8 mouse cellular contexts compared by ENCODE assay signal in genomic region chrX:168674407-168674962, GRCm38 (mm10). TPM values are rescaled to one million over a fixed set of nuclear protein-coding genes. Genes with fewer than 3 reads are reported as not detected.
DNase-seq lines count a peak whose midpoint lies in the region; ATAC-seq and TF ChIP-seq lines count a peak whose summit lies in the region.

No protein-coding gene starts in this region.

- TF ChIP-seq POLR2A in heart, adult 2 months (IDR thresholded peaks at IDR 0.05; ENCODE audit: insufficient read depth, low read depth, low read length): no peak
- no peak for TF ChIP-seq POLR2A in limb, embryonic 14.5 days (IDR thresholded peaks at IDR 0.05; ENCODE audit: borderline replicate concordance, extremely low read depth, insufficient read depth, insufficient read length)

- no peaks in the 10 kb centered on the region for H3K27me3 ChIP-seq in heart, adult 2 months (ENCODE audit: control insufficient read depth, insufficient read depth, low read length)
- peaks cover 11% of the 10 kb centered on the region; the same call in 1 of the 2 replicates for H3K27me3 ChIP-seq in E14TG2a.4 (ENCODE audit: insufficient read depth, low read length)
- H3K27me3 ChIP-seq in forebrain, embryonic 14.5 days (replicated peaks; ENCODE audit: control insufficient read depth, insufficient read depth, low read length): no peaks in the 10 kb centered on the region
- no peaks in the 10 kb centered on the region; the same call in 1 of the 2 replicates for H3K27me3 ChIP-seq in limb, embryonic 14.5 days (ENCODE audit: control insufficient read depth, insufficient read depth, low read length)
- no peaks in the 10 kb centered on the region for H3K27me3 ChIP-seq in stomach, embryonic 16.5 days (ENCODE audit: control insufficient read depth, insufficient read depth, low read length)

- H3K9ac ChIP-seq in heart, adult 2 months (ENCODE audit: low read depth, low read length): peak overlapping the region; percentile 85
- peak overlapping the region; percentile 69 for H3K9ac ChIP-seq in forebrain, embryonic 14.5 days (ENCODE audit: low read length)
- H3K9ac ChIP-seq in limb, embryonic 14.5 days (ENCODE audit: low read depth, low read length, severe bottlenecking): peak overlapping the region; percentile 61
- peak overlapping the region; percentile 79 for H3K9ac ChIP-seq in stomach, embryonic 16.5 days (ENCODE audit: low read length)

- intact Hi-C loops in heart, adult 2 months (cut with DNase I): no loop called here

- peak overlapping the region; percentile 66 for H3K4me2 ChIP-seq in forebrain, embryonic 14.5 days (ENCODE audit: low read length)
- H3K4me2 ChIP-seq in limb, embryonic 14.5 days (replicated peaks; ENCODE audit: low read depth, low read length, severe bottlenecking): peak overlapping the region; percentile 73
- H3K4me2 ChIP-seq in stomach, embryonic 16.5 days (ENCODE audit: low read depth, low read length): peak overlapping the region; percentile 68

- H3K4me3 ChIP-seq in heart, adult 2 months: peak overlapping the region; percentile 72
- peak overlapping the region; percentile 77 for H3K4me3 ChIP-seq in E14TG2a.4 (replicated peaks; ENCODE audit: low read length)
- H3K4me3 ChIP-seq in forebrain, embryonic 14.5 days (ENCODE audit: low read depth, low read length): peak overlapping the region; percentile 48
- peak overlapping the region; percentile 54 for H3K4me3 ChIP-seq in limb, embryonic 14.5 days (replicated peaks; ENCODE audit: low read length)
- H3K4me3 ChIP-seq in stomach, embryonic 16.5 days (replicated peaks; ENCODE audit: low read length): peak overlapping the region; percentile 61

- H3K4me1 ChIP-seq in heart, adult 2 months (ENCODE audit: control insufficient read depth, insufficient read depth, low read length): no peaks in the 10 kb centered on the region
- H3K4me1 ChIP-seq in E14TG2a.4 (replicated peaks; ENCODE audit: low read depth, low read length): 0 out of 2 replicates have a peak, but pooled peaks cover 2% of the 10 kb centered on the region
- no peaks in the 10 kb centered on the region for H3K4me1 ChIP-seq in forebrain, embryonic 14.5 days (ENCODE audit: control insufficient read depth, insufficient read depth, low read length)
- H3K4me1 ChIP-seq in limb, embryonic 14.5 days (ENCODE audit: control insufficient read depth, insufficient read depth, low read length): no peaks in the 10 kb centered on the region
- H3K4me1 ChIP-seq in stomach, embryonic 16.5 days (ENCODE audit: control insufficient read depth, insufficient read depth, low read length): 0 out of 2 replicates have a peak, but pooled peaks cover 3% of the 10 kb centered on the region

- H3K27ac ChIP-seq in heart, adult 2 months: peak overlapping the region; percentile 92
- peak overlapping the region; percentile 88; the same call in 1 of the 2 replicates for H3K27ac ChIP-seq in forebrain, embryonic 14.5 days (ENCODE audit: low read depth, low read length)
- peak overlapping the region; percentile 85 for H3K27ac ChIP-seq in limb, embryonic 14.5 days (replicated peaks; ENCODE audit: low read depth, low read length)
- peak overlapping the region; percentile 97 for H3K27ac ChIP-seq in stomach, embryonic 16.5 days (ENCODE audit: low read length)

- H3K79me2 ChIP-seq in heart, adult 2 months (replicated peaks; ENCODE audit: control insufficient read depth, insufficient read depth, low read length): no peaks in the 10 kb centered on the region; the same call in 1 of the 2 replicates

- TF ChIP-seq CTCF in heart, adult 2 months (IDR thresholded peaks at IDR 0.05): no peak
- no peak for TF ChIP-seq CTCF in E14TG2a.4 (conservative IDR thresholded peaks at IDR 0.05; ENCODE audit: low read length)

- WGBS in heart, adult 2 months: 18% methylated on average over 10 of the region's 10 CpGs
- WGBS in forebrain, embryonic 14.5 days: 49% methylated on average over 10 of the region's 10 CpGs
- 26% methylated on average over 10 of the region's 10 CpGs for WGBS in limb, embryonic 14.5 days
- 20% methylated on average over 10 of the region's 10 CpGs for WGBS in stomach, embryonic 16.5 days

- H3K9me3 ChIP-seq in E14TG2a.4 (ENCODE audit: low read length): no peaks in the 10 kb centered on the region
- H3K9me3 ChIP-seq in forebrain, embryonic 14.5 days (replicated peaks; ENCODE audit: control insufficient read depth, low read length): no peaks in the 10 kb centered on the region
- no peaks in the 10 kb centered on the region for H3K9me3 ChIP-seq in limb, embryonic 14.5 days (ENCODE audit: control insufficient read depth, low read length)
- H3K9me3 ChIP-seq in stomach, embryonic 16.5 days (replicated peaks; ENCODE audit: control insufficient read depth, low read length): no peaks in the 10 kb centered on the region

- ATAC-seq in forebrain, embryonic 14.5 days: no peak
- 0 out of 2 replicates have a peak, but pooled peaks have one; percentile 2 for ATAC-seq in limb, embryonic 14.5 days (ENCODE audit: low FRiP score, low read depth)
- no peak; the same call in 1 of the 2 replicates for ATAC-seq in stomach, embryonic 16.5 days (ENCODE audit: insufficient read depth, low FRiP score)
- no peak for ATAC-seq in megakaryocyte-erythroid progenitor cell, adult 5-6 weeks (replicated peaks; ENCODE audit: low FRiP score, low TSS enrichment, poor library complexity, severe bottlenecking)

- no peak for DNase-seq in heart, adult 2 months
- no peak for DNase-seq in heart, adult 11 months
- peak; percentile 20 for DNase-seq in forebrain, embryonic 14.5 days (ENCODE audit: low spot score)
- peak; percentile 5 for DNase-seq in limb, embryonic 14.5 days (ENCODE audit: low spot score)
- DNase-seq in yolk sac, embryonic 10.5 days (ENCODE audit: low spot score): no peak

- no peaks in the 10 kb centered on the region for H3K36me3 ChIP-seq in heart, adult 2 months (ENCODE audit: control insufficient read depth, insufficient read depth, low read length)
- H3K36me3 ChIP-seq in E14TG2a.4 (ENCODE audit: insufficient read depth, low read length): peaks cover 8% of the 10 kb centered on the region
- H3K36me3 ChIP-seq in forebrain, embryonic 14.5 days (ENCODE audit: control insufficient read depth, insufficient read depth, low read length): no peaks in the 10 kb centered on the region
- no peaks in the 10 kb centered on the region for H3K36me3 ChIP-seq in limb, embryonic 14.5 days (ENCODE audit: control insufficient read depth, insufficient read depth, low read length)
- H3K36me3 ChIP-seq in stomach, embryonic 16.5 days (ENCODE audit: control insufficient read depth, insufficient read depth, low read length): no peaks in the 10 kb centered on the region

- TF ChIP-seq EP300 in heart, adult 2 months (IDR thresholded peaks at IDR 0.05; ENCODE audit: insufficient read depth, low read depth, low read length): no peak

RNA-seq across cellular contexts. Expression of gene Msl3, which starts 0.8 kb away (rescaled TPM):
- 10 to 100 TPM; 43.2 to 56.0 TPM for total RNA-seq in heart, adult 2 months (2021)
- polyA plus RNA-seq in heart, adult 2 months (2012; rRNA removed): 23.0 and 38.6 TPM in 2 replicates
- polyA plus RNA-seq in forebrain, embryonic 14.5 days (2014; fragmentation: Nextera tagmentation; extraction: Ambion mirVana): 26.8 and 28.4 TPM in 2 replicates
- 34.3 and 38.4 TPM in 2 replicates for polyA plus RNA-seq in limb, embryonic 14.5 days (2012; rRNA removed)
- polyA plus RNA-seq in limb, embryonic 14.5 days (2014; fragmentation: Nextera tagmentation; extraction: Ambion mirVana): 40.7 and 40.9 TPM in 2 replicates
- polyA plus RNA-seq in stomach, embryonic 16.5 days (2015; fragmentation: Nextera tagmentation; extraction: Ambion mirVana): 38.2 and 42.1 TPM in 2 replicates
- total RNA-seq in megakaryocyte-erythroid progenitor cell, adult 5-6 weeks (2014; fragmentation: Nextera tagmentation): 45.3 and 49.6 TPM in 2 replicates
- total RNA-seq in megakaryocyte-erythroid progenitor cell, adult 5-6 weeks (2017): 118 and 131 TPM in 2 replicates

Comparison
In these comparisons a context has a peak if more than half of its experiments do, and no peak if none do; other contexts are left out.
1. DNase-seq: peak in forebrain, embryonic 14.5 days (single experiment) and limb, embryonic 14.5 days (single experiment); none in heart, adult 2 months (0 of 2), heart, adult 11 months (single experiment) and yolk sac, embryonic 10.5 days (single experiment).
2. Peak in every context shown above with its lines, with median percentiles within 50 percentile points of each other: H3K27ac ChIP-seq, H3K4me3 ChIP-seq, H3K9ac ChIP-seq and H3K4me2 ChIP-seq.